Mouse (Mus musculus) small intestine, adult 2 months (tissue): ENCODE data around the gene Polr2e. TPM values are rescaled to one million over a fixed set of nuclear protein-coding genes. Genes with fewer than 3 reads are reported as not detected.
A peak's percentile ranks its signal among the peaks of the same experiment; 100 is the strongest.
"Not testable (repeated sequence)": the region's sequence is repeated elsewhere in the genome, so short reads cannot be mapped to it uniquely, and the experiment has no call there.

ENCODE experiments used
- H3K27ac ChIP-seq: fragments of 200-500 bp; 2 replicates; pipeline ENCODE4 v1.5.1; 2012; ENCODE audit warnings: low read depth, low read length, control low read depth, inconsistent platforms; ENCODE audit not compliant: insufficient read depth
- H3K27me3 ChIP-seq: fragments of 200-500 bp; 2 replicates; pipeline ENCODE4 v1.6.1; 2012; ENCODE audit warnings: mild to moderate bottlenecking, moderate library complexity, low read length, inconsistent platforms; ENCODE audit not compliant: control insufficient read depth, insufficient read depth
- H3K36me3 ChIP-seq: fragments of 200-500 bp; 2 replicates; pipeline ENCODE4 v1.6.1; 2012; ENCODE audit warnings: mild to moderate bottlenecking, low read length, control low read depth, inconsistent platforms; ENCODE audit not compliant: control insufficient read depth, insufficient read depth
- H3K4me1 ChIP-seq: fragments of 200-500 bp; 2 replicates; pipeline ENCODE4 v1.6.1; 2012; ENCODE audit warnings: low read length, inconsistent platforms, mixed read lengths; ENCODE audit not compliant: control insufficient read depth, insufficient read depth, insufficient read length
- H3K4me3 ChIP-seq: fragments of 200-500 bp; 2 replicates; pipeline ENCODE4 v1.5.1; 2012; ENCODE audit warnings: low read depth, mild to moderate bottlenecking, control low read depth, inconsistent platforms, low read length, moderate library complexity
- CTCF ChIP-seq: fragments of 200-500 bp; IDR thresholded peaks from 2 replicates; pipeline ENCODE4 v1.5.1; 2012; ENCODE audit warnings: low read depth, mild to moderate bottlenecking, control low read depth, inconsistent platforms, low read length, moderate library complexity, mixed read lengths; ENCODE audit not compliant: insufficient replicate concordance, insufficient read length; ENCODE audit errors: extremely low read depth
- POLR2A ChIP-seq: fragments of 200-500 bp; IDR thresholded peaks from 2 replicates; pipeline ENCODE4 v1.6.1; 2012; ENCODE audit warnings: low read depth, mild to moderate bottlenecking, control low read depth, inconsistent platforms, low read length, moderate library complexity
- WGBS: fragments of 180-500 bp; shearing (Covaris S2); methylation state at CpG from one replicate; pipeline ENCODE4 v1.1.7; 2018; 5-methylcytosine and 5-hydroxymethylcytosine counted together
- polyA plus RNA-seq: library from polyadenylated mRNA; depleted of rRNA; stranded (reverse); fragments of >200 nt; gene quantifications from 2 replicates; pipeline ENCODE4 v1.2.3, GENCODE M21; 2012

The Polr2e gene
- polyA plus RNA-seq, 1 experiment = 186 TPM

DNA sequence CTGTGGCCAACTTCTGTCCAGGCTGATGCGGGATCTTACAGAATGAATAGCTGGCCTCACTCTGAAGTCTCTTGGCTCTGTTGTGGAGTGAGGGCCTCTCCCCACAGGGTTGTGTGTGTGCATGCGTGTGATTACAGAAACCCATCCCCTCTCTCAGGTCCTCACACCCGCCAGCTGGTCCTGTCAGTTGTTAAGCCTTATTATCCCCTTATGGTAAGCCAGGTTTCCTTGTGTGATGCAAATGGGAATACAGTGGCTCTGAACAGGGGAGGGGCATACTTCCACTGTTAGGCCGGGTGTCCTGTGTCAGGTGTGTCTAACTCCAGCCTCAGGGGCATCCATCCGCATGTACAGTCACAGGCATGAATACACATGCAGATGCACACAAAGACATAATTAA is 6.2 kb upstream of the Polr2e start:
- no peak overlapping the region for H3K27ac ChIP-seq
- no peaks in the 10 kb centered on the region for H3K4me1 ChIP-seq
- no peak overlapping the region for H3K4me3 ChIP-seq
- no peaks in the 10 kb centered on the region for H3K27me3 ChIP-seq
- no peaks in the 10 kb centered on the region for H3K36me3 ChIP-seq
- 96% methylated on average over 5 of the region's 5 CpGs for WGBS
- no peak for TF ChIP-seq POLR2A
- no peak for TF ChIP-seq CTCF

- H3K36me3 ChIP-seq, H3K27me3 ChIP-seq, H3K4me1 ChIP-seq, H3K27ac ChIP-seq, H3K4me3 ChIP-seq: not testable (repeated sequence)
- WGBS = 83% methylated on average over 4 of the region's 4 CpGs
Measured at GRCm38 (mm10) chr10:80045364-80045763, 5.8 kb upstream of the Polr2e start.

DNA sequence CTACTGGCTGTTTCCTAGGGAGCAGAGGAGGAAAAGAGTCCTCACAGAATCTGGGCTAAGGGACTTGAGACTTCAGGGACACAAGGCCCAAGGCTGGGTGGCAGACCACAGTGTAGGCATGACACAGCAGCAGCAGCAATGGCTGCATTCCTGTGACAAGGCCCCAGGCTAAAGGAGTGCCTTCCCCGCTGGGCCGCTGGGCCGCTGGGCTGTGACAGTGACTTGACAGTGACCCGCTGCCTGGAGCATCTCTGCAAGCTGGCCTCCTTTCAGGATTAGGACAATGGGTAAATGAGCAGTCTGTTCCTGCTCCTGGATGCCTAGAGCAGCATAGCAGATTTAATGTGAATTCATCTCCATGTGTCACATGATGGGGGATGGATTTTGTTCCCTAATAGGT is 4.5 kb upstream of the Polr2e start:
- Histone ChIP-seq H3K4me3 (no peak overlapping the region), H3K36me3 (no peaks in the 10 kb centered on the region), H3K27ac (no peak overlapping the region), H3K4me1 (no peaks in the 10 kb centered on the region), H3K27me3 (no peaks in the 10 kb centered on the region)
- TF ChIP-seq POLR2A (no peak), CTCF (no peak)
- 89% methylated on average over 4 of the region's 4 CpGs for WGBS

DNA sequence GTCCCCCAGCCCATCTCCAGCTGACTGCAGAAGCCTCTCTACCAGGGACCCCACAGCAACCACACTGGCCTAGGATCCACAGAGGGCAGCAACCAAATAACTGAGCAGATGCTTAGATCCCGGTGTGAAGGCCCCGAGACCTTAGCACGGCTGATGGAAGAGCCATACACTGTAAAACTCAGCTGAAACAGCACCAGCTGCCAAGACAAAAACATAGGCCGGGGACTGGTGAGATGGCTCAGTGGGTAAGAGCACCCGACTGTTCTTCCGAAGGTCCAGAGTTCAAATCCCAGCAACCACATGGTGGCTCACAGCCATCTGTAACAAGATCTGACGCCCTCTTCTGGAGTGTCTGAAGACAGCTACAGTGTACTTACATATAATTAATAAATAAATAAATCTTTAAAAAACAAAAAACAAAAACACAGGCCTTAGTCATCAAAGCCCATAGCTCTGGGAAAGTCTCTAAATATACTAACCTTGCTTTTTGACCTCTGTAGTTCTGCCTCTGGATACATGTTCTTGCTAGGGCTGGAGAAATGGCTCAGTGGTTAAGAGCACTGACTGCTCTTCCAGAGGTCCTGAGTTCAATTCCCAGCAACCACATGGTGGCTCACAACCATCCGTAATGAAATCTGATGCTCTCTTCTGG is 1.9 kb upstream of the Polr2e start:
- WGBS = 85% methylated on average over 8 of the region's 8 CpGs
- H3K4me1 ChIP-seq = not testable (repeated sequence)

GRCm38 (mm10) chr10:80036832-80037231 is 2.8 kb downstream of the Polr2e start:
- Histone ChIP-seq H3K36me3 (peaks cover 27% of the 10 kb centered on the region), H3K27me3 (no peaks in the 10 kb centered on the region), H3K4me1 (peaks cover 31% of the 10 kb centered on the region), H3K27ac (no peak overlapping the region), H3K4me3 (no peak overlapping the region)
- TF ChIP-seq POLR2A = no peak
- no peak for TF ChIP-seq CTCF
- WGBS = 87% methylated on average over 13 of the region's 13 CpGs

More for the DNA sequence above, 1.9 kb upstream of the Polr2e start:
- not testable (repeated sequence) for H3K27me3 ChIP-seq, H3K4me3 ChIP-seq, H3K27ac ChIP-seq
- H3K36me3 ChIP-seq = peaks cover 14% of the 10 kb centered on the region

- 88% methylated on average over 5 of the region's 5 CpGs for WGBS
- TF ChIP-seq CTCF = no peak
- TF ChIP-seq POLR2A = no peak
- Histone ChIP-seq H3K27ac (peak overlapping the region; percentile 3; the same call in 1 of the 2 replicates), H3K4me3 (no peak overlapping the region), H3K36me3 (peaks cover 27% of the 10 kb centered on the region), H3K27me3 (no peaks in the 10 kb centered on the region), H3K4me1 (peaks cover 33% of the 10 kb centered on the region)
Measured at GRCm38 (mm10) chr10:80035686-80036085, 3.9 kb downstream of the Polr2e start.

GRCm38 (mm10) chr10:80035148-80035547 is 4.4 kb downstream of the Polr2e start:
- TF ChIP-seq POLR2A (no peak), CTCF (no peak)
- Histone ChIP-seq H3K27me3 (no peaks in the 10 kb centered on the region), H3K36me3 (peaks cover 27% of the 10 kb centered on the region), H3K4me1 (peaks cover 33% of the 10 kb centered on the region), H3K4me3 (no peak overlapping the region), H3K27ac (peak overlapping the region; percentile 3; the same call in 1 of the 2 replicates)
- WGBS = 87% methylated on average over 8 of the region's 8 CpGs
